Mouse (Mus musculus) frontal cortex, adult (tissue): ENCODE measurements at regions not wholly inside any gene's neighbourhood (a gene's known extent, or its start where the extent isn't known, plus 50 kb on each side); places are given as distances from the start of the nearest gene placed in this dataset.

Source experiments
- ATAC-seq: cut with Nextera tagmentation; 2 replicates; pipeline ENCODE4 v1.9.2; 2017; ENCODE audit warnings: mild to moderate bottlenecking, moderate library complexity, mixed read lengths; ENCODE audit not compliant: low TSS enrichment

DNA sequence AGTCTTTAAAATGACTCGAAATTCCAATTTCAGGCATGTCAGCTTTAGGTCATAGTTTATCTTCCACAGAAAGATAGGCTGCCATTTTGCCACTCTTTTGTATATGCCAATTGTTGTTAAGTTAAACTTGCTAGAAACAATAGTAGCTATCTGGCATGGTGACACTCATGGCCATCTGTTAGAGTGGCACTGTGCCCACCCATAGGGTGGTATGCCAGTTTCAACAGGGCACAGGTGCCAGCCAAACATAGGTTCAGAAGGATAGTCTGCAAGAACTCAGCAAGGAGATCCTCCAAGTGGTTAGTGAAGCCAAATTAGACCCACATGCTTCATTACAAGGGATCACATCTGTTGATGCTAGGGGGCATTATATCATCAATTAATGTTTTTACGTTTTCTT, 135.8 kb upstream of the Gm6812 start:
- ATAC-seq: no peak

DNA sequence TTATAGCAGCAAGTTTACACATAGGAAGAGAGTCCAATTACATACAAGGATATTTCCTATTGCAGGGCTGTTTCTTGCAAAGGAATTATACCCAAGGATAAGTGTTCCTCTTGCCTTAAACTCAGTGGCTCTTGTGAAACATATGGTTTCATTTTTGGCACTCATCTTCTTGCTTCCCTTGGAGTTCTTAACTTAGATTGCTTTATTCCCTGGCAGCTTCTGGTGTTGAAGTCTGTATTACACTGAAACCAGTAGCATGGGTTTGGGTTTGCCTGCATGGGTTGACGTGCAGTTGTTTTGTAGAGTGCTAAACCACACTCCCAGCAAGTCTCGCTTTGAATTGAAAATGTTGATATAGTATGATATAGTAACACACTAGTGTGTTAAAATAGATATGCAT, 116.3 kb upstream of the Gm6812 start:
- ATAC-seq: peak; percentile 98

DNA sequence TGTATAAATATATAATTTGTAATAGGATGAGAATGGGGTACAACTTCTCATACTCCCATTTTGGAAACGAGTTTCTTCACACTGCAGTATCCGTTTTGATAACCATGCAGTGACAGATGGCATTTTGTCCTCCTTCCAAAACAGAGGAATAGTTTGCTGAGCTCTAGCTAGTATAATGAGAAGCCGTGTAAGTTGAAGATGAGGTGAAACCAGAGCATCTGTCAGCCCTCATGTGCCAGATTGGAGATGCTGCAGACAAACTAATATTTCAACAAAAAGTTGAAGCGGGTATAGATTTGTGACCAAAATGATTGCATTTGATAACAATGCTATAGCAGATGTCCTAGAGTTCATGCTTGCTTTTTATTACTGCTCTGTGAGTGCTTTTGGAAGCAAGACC, 115.1 kb upstream of the Gm6812 start:
- peak; percentile 62 for ATAC-seq
